Mouse (Mus musculus): Measurements from ENCODE around the gene Rpgr. TPM values are rescaled to one million over a fixed set of nuclear protein-coding genes. Genes with fewer than 3 reads are reported as not detected.

Gene Rpgr
- polyA plus RNA-seq, 1 experiment = not detected

DNA sequence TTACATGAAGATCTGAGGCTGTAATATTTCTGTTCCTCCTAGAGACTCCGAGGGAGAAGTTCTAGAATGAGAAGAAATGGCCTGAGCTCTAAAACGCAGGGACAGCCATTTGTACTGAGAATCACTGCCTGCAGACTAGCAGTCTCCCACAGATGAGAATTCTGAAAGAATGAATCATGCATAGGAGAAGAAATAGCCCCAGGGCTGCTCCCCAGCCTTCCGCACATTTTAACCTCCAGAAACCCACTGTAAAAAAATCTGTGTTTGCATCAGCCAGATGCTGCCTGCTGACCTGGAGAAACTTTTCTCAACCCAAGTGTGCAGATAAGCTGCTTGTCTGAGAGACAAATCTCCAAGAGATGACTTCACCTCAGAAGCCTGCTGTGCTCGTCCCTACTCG is 111.2 kb downstream of the Rpgr start:
- Histone ChIP-seq H3K27ac (ENCODE audit: insufficient read depth, low read depth, low read length) (no peak overlapping the region), H3K4me1 (ENCODE audit: control insufficient read depth, insufficient read depth, low read length) (no peaks in the 10 kb centered on the region), H3K4me3 (ENCODE audit: insufficient read depth, low read depth, low read length) (no peak overlapping the region)
- 75% methylated on average over 5 of the region's 5 CpGs for WGBS
- TF ChIP-seq CTCF (IDR thresholded peaks at IDR 0.05; ENCODE audit: insufficient read depth, low read depth, low read length) (no peak), POLR2A (IDR thresholded peaks at IDR 0.05; ENCODE audit: insufficient read depth, low read depth, low read length) (no peak)

DNA sequence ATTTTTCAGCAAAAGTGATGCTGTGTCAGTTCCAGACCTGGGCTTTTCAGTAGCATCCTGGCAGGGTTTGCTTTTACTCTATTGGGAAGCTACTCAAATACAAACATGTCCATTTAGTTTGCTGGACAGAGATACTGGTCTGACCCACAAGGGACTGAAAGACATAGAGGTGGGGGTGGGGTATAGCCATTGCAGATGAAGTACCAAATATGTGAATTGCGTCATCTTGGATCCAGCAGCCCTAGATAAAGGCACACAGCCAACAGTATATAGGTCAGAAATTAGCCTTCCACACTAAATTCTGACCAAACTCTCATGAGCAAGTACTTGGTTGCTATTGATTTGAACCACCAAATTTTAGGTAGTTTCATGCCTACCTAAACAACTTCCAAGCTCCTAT is 114.0 kb downstream of the Rpgr start:
- H3K27ac ChIP-seq (ENCODE audit: insufficient read depth, low read depth, low read length) = no peak overlapping the region
- TF ChIP-seq CTCF (IDR thresholded peaks at IDR 0.05; ENCODE audit: insufficient read depth, low read depth, low read length) = no peak
- no peak for TF ChIP-seq POLR2A (IDR thresholded peaks at IDR 0.05; ENCODE audit: insufficient read depth, low read depth, low read length)
- 93% methylated on average over 1 of the region's 1 CpGs for WGBS
- no peaks in the 10 kb centered on the region for H3K4me1 ChIP-seq (ENCODE audit: control insufficient read depth, insufficient read depth, low read length)
- H3K4me3 ChIP-seq (ENCODE audit: insufficient read depth, low read depth, low read length) = no peak overlapping the region

DNA sequence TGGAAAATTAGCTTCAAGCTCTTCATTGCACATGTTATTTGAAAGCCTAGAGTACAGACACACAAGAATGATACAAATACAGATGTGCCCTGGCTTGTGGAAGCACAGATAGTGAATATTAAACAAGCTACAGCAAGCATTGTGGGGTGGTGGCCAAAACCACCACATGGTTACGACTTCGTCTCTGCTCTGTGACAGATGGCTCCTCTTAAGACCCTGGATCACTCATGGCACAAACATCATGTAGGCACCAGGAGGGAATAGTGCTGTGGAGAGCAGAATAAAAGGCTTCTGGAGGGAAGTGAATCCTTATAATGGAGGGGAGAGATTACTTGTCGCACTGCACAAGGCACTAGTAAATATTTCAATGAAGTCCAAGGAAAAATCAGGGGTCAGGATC is 120.9 kb downstream of the Rpgr start:
- H3K4me3 ChIP-seq (ENCODE audit: insufficient read depth, low read depth, low read length) = no peak overlapping the region
- WGBS = 64% methylated on average over 3 of the region's 3 CpGs
- H3K4me1 ChIP-seq (ENCODE audit: control insufficient read depth, insufficient read depth, low read length) = no peaks in the 10 kb centered on the region
- no peak for TF ChIP-seq CTCF (IDR thresholded peaks at IDR 0.05; ENCODE audit: insufficient read depth, low read depth, low read length)
- TF ChIP-seq POLR2A (IDR thresholded peaks at IDR 0.05; ENCODE audit: insufficient read depth, low read depth, low read length) = no peak
- H3K27ac ChIP-seq (ENCODE audit: insufficient read depth, low read depth, low read length) = no peak overlapping the region

DNA sequence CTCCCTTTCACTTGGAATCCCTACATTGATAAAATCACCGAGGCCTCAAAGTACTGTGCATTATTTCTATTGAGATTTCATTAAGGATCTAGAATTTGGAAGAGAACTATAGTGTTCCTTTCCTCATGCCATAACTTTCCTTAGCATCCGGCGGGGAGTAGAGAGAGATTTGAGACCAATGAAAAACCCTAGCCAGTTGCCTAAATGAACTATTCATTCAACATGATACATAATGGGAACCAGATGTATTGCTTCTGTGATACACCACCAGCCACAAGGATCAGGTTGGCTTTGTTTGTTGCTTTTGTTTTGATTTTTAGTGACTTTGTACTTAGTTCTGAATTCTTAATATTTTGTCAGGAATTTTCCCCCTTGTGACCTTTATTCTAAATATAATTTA is 136.3 kb downstream of the Rpgr start:
- no peaks in the 10 kb centered on the region for H3K4me1 ChIP-seq (ENCODE audit: control insufficient read depth, insufficient read depth, low read length)
- no peak overlapping the region for H3K27ac ChIP-seq (ENCODE audit: insufficient read depth, low read depth, low read length)
- no peak overlapping the region for H3K4me3 ChIP-seq (ENCODE audit: insufficient read depth, low read depth, low read length)
- 75% methylated on average over 3 of the region's 3 CpGs for WGBS
- TF ChIP-seq POLR2A (IDR thresholded peaks at IDR 0.05; ENCODE audit: insufficient read depth, low read depth, low read length) (no peak), CTCF (IDR thresholded peaks at IDR 0.05; ENCODE audit: insufficient read depth, low read depth, low read length) (no peak)

DNA sequence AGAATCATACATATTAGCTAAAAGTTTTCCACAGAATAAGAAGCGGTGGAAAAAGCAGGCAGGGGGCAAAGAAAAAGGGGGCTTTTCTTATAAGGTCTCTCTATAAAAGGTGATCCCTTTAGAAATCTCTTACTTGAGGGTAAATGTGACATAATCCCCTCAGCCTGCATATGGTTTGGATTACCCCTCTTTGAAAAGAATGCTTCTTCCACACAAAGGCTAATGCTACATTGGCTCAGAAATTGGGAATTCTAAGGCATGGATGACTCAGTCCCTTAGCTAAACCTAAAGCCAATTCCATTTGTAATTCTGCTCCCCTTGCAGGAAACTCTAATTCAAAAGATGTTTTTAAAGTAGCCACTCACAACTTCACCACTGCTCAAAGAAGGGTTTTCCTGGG is 136.7 kb downstream of the Rpgr start:
- no peak overlapping the region for H3K27ac ChIP-seq (ENCODE audit: insufficient read depth, low read depth, low read length)
- TF ChIP-seq CTCF (IDR thresholded peaks at IDR 0.05; ENCODE audit: insufficient read depth, low read depth, low read length) (no peak), POLR2A (IDR thresholded peaks at IDR 0.05; ENCODE audit: insufficient read depth, low read depth, low read length) (no peak)
- WGBS = 65% methylated on average over 1 of the region's 1 CpGs
- no peaks in the 10 kb centered on the region for H3K4me1 ChIP-seq (ENCODE audit: control insufficient read depth, insufficient read depth, low read length)
- no peak overlapping the region for H3K4me3 ChIP-seq (ENCODE audit: insufficient read depth, low read depth, low read length)

DNA sequence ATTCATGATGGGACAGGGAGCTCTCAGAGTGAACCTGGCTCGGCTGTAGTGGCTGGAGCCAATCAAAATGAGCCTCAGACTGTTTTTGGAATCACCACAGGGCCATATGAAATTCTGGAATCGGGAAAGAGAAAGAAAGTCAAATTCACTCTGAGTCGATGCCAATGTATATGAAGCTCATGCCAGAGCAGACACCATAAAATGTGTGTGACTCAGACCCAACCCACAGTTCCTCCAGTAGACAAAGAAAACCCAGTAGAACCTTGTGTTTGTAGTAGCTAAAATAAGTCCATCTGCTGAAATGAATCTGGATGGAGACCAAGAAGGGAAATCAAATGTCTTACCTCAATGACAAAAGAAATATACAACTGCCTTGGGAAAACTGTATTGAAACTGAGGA is 142.8 kb downstream of the Rpgr start:
- Histone ChIP-seq H3K4me1 (ENCODE audit: control insufficient read depth, insufficient read depth, low read length) (no peaks in the 10 kb centered on the region), H3K27ac (ENCODE audit: insufficient read depth, low read depth, low read length) (no peak overlapping the region), H3K4me3 (ENCODE audit: insufficient read depth, low read depth, low read length) (no peak overlapping the region)
- WGBS = 79% methylated on average over 3 of the region's 3 CpGs
- TF ChIP-seq POLR2A (IDR thresholded peaks at IDR 0.05; ENCODE audit: insufficient read depth, low read depth, low read length) = no peak
- no peak for TF ChIP-seq CTCF (IDR thresholded peaks at IDR 0.05; ENCODE audit: insufficient read depth, low read depth, low read length)

DNA sequence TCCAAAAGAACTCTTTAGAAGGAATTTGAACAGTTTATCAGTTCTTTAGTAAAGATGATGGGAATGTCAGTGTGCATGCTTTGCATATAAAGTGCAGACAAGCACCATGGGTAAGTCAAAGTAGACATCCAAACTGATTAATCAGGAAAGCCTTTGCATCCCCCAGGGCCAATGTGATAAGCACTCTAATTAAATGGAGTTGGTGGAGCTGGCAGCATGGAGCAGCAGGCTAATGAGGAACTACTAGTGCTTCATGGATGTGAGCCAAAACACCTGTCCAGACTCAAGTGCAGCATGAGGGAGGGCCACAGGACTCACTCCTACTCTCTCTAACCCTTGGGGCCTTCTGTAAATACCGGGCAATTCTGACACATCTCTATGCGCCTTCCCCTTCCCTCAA is 145.2 kb downstream of the Rpgr start:
- Histone ChIP-seq H3K27ac (ENCODE audit: insufficient read depth, low read depth, low read length) (no peak overlapping the region), H3K4me1 (ENCODE audit: control insufficient read depth, insufficient read depth, low read length) (no peaks in the 10 kb centered on the region), H3K4me3 (ENCODE audit: insufficient read depth, low read depth, low read length) (no peak overlapping the region)
- WGBS = 93% methylated on average over 2 of the region's 2 CpGs
- TF ChIP-seq POLR2A (IDR thresholded peaks at IDR 0.05; ENCODE audit: insufficient read depth, low read depth, low read length) = no peak
- no peak for TF ChIP-seq CTCF (IDR thresholded peaks at IDR 0.05; ENCODE audit: insufficient read depth, low read depth, low read length)

DNA sequence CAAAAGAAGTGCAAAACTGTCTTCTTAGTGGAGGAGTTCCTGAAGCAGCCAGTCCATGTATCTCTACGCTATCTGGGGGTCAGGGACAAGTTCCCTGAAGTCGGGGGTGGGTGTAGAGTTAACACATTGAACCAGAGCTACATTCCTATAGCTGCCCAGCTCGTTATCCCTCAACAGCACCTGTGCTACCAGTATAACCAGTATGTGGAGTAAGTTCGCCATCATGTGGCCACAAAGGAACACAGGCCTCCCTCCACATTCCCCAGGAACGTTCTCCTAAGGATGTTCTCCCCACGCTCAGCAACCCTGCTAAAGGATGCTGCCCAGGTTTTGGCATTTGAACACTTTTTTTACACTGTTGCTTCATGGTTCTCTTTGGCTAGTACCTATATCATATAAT is 146.0 kb downstream of the Rpgr start:
- no peak overlapping the region for H3K27ac ChIP-seq (ENCODE audit: insufficient read depth, low read depth, low read length)
- WGBS = 23% methylated on average over 6 of the region's 6 CpGs
- H3K4me1 ChIP-seq (ENCODE audit: control insufficient read depth, insufficient read depth, low read length) = no peaks in the 10 kb centered on the region
- TF ChIP-seq POLR2A (IDR thresholded peaks at IDR 0.05; ENCODE audit: insufficient read depth, low read depth, low read length) (no peak), CTCF (IDR thresholded peaks at IDR 0.05; ENCODE audit: insufficient read depth, low read depth, low read length) (no peak)
- no peak overlapping the region for H3K4me3 ChIP-seq (ENCODE audit: insufficient read depth, low read depth, low read length)

DNA sequence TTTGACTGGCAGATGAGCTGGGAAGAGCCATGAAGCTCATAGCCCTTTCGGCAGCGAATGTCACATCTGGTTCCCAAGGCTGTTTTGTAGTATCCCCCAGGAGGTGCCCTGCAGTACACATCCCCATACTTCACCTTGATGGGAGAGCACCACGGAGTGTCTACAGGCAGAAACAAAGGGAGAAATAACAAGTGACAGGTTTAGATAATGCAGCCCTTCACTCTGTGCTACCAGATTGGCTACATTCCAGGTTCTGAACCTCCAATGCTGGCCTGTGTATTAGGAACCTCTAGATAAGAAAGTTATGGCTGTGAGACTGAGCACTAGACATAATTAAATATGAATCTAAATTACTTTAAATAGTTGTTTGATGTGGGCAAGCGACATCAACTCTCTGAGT is 147.3 kb downstream of the Rpgr start:
- Histone ChIP-seq H3K4me3 (ENCODE audit: insufficient read depth, low read depth, low read length) (no peak overlapping the region), H3K4me1 (ENCODE audit: control insufficient read depth, insufficient read depth, low read length) (no peaks in the 10 kb centered on the region), H3K27ac (ENCODE audit: insufficient read depth, low read depth, low read length) (no peak overlapping the region)
- TF ChIP-seq CTCF (IDR thresholded peaks at IDR 0.05; ENCODE audit: insufficient read depth, low read depth, low read length) = no peak
- TF ChIP-seq POLR2A (IDR thresholded peaks at IDR 0.05; ENCODE audit: insufficient read depth, low read depth, low read length) = no peak
- 81% methylated on average over 4 of the region's 4 CpGs for WGBS

DNA sequence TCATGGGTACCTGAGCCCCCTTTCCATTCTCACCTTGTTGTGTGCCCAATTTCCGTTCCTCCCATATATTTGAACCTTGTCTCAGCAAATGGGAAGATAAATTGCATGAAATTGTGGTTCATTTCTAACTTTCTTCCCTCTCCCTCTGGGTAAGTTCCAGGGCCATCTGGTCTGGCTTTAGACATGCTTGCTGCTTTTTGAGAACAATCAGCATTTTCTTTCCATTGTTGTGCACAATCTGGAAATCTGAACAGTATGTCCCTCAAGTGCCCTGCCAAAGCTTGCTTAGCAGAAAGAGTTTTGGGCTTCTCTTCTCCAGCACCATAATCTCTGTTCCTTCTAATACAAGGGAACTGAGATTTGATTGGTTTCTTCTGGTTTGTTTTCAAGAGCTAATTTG is 152.9 kb downstream of the Rpgr start:
- TF ChIP-seq CTCF (IDR thresholded peaks at IDR 0.05; ENCODE audit: insufficient read depth, low read depth, low read length) (no peak), POLR2A (IDR thresholded peaks at IDR 0.05; ENCODE audit: insufficient read depth, low read depth, low read length) (no peak)
- 81% methylated on average over 1 of the region's 1 CpGs for WGBS
- Histone ChIP-seq H3K4me3 (ENCODE audit: insufficient read depth, low read depth, low read length) (no peak overlapping the region), H3K27ac (ENCODE audit: insufficient read depth, low read depth, low read length) (no peak overlapping the region), H3K4me1 (ENCODE audit: control insufficient read depth, insufficient read depth, low read length) (no peaks in the 10 kb centered on the region)
